Mouse (Mus musculus) CH12.LX (cell line): ENCODE measurements around the gene Pacsin1. TPM values are rescaled to one million over a fixed set of nuclear protein-coding genes. Genes with fewer than 3 reads are reported as not detected.

ENCODE experiments used
- DNase-seq: peaks from one replicate; pipeline ENCODE4 v3.0.0-alpha.2; 2013; ENCODE audit errors: extremely low read depth
- H3K27ac ChIP-seq: 2 replicates; pipeline ENCODE4 v1.5.1; 2012; ENCODE audit warnings: low read depth, mild to moderate bottlenecking, control low read depth, moderate library complexity; ENCODE audit not compliant: insufficient read depth
- H3K27me3 ChIP-seq: replicated peaks from 2 replicates; pipeline ENCODE3; 2012; ENCODE audit warnings: inconsistent platforms
- H3K36me3 ChIP-seq, 2 experiments: replicated peaks in 1 of 2; 2 replicates each; pipeline versions ENCODE3 to v1.6.1; 2012; ENCODE audit warnings: inconsistent platforms in 1 of 2, low read length in 1 of 2, mild to moderate bottlenecking in 1 of 2, mixed read lengths in 1 of 2, moderate library complexity in 1 of 2; ENCODE audit not compliant: control insufficient read depth in 1 of 2, insufficient read depth in 1 of 2
- H3K4me1 ChIP-seq, 2 experiments: 2 replicates each; pipeline ENCODE4 v1.6.1; 2012; ENCODE audit warnings: inconsistent platforms in 1 of 2, moderate library complexity in 1 of 2; ENCODE audit not compliant: insufficient read depth in 2 of 2, control insufficient read depth in 1 of 2
- H3K4me2 ChIP-seq: 2 replicates; pipeline ENCODE4 v1.6.1; 2012; ENCODE audit warnings: low read depth, mild to moderate bottlenecking, control low read depth; ENCODE audit not compliant: poor library complexity, insufficient read depth, severe bottlenecking
- H3K4me3 ChIP-seq, 3 experiments: fragments of 150-350 bp in 1 of 3; sonication (generic) in 1 of 3; replicated peaks in 1 of 3; 2 replicates each; pipeline versions ENCODE3 to v1.5.1; 2011 to 2012; ENCODE audit warnings: low read depth in 2 of 3, low read length in 2 of 3, mild to moderate bottlenecking in 2 of 3, moderate library complexity in 2 of 3, control low read depth in 1 of 3, improper control_type of control experiment in 1 of 3, inconsistent platforms in 1 of 3, mixed read lengths in 1 of 3; ENCODE audit not compliant: poor library complexity in 1 of 3
- H3K79me2 ChIP-seq: replicated peaks from 2 replicates; pipeline ENCODE4 v1.6.1; 2012; ENCODE audit warnings: mild to moderate bottlenecking, moderate library complexity; ENCODE audit not compliant: control insufficient read depth, poor library complexity, insufficient read depth, severe bottlenecking; ENCODE audit errors: extremely low read depth
- H3K9ac ChIP-seq: 2 replicates; pipeline ENCODE4 v1.6.1; 2012; ENCODE audit warnings: low read depth, mild to moderate bottlenecking, control low read depth, moderate library complexity; ENCODE audit not compliant: insufficient read depth
- H3K9me3 ChIP-seq: replicated peaks from 2 replicates; pipeline ENCODE3; 2012; ENCODE audit warnings: low read length, inconsistent platforms, mixed read lengths
- CHD2 ChIP-seq: IDR thresholded peaks from 2 replicates; pipeline ENCODE4 v1.6.1; 2011; ENCODE audit warnings: low read length, improper control_type of control experiment
- CTCF ChIP-seq, 2 experiments: IDR thresholded peaks in 1 of 2; conservative IDR thresholded peaks in 1 of 2; 2 replicates each; pipeline ENCODE4 v1.5.1; 2011 to 2012; ENCODE audit warnings: low read depth in 2 of 2, low read length in 2 of 2, improper control_type of control experiment in 1 of 2, inconsistent platforms in 1 of 2, mild to moderate bottlenecking in 1 of 2, moderate library complexity in 1 of 2
- E2F4 ChIP-seq: IDR thresholded peaks from 2 replicates; pipeline ENCODE4 v1.6.1; 2011; ENCODE audit warnings: low read depth, low read length, improper control_type of control experiment; ENCODE audit not compliant: insufficient replicate concordance
- ELF1 ChIP-seq: IDR thresholded peaks from 2 replicates; pipeline ENCODE4 v1.6.1; 2014; ENCODE audit warnings: low read depth, mild to moderate bottlenecking, inconsistent platforms, low read length, improper control_type of control experiment
- EP300 ChIP-seq: IDR thresholded peaks from 2 replicates; pipeline ENCODE4 v1.6.1; 2011; ENCODE audit warnings: low read length, improper control_type of control experiment
- ETS1 ChIP-seq: conservative IDR thresholded peaks from 2 replicates; pipeline ENCODE4 v1.6.1; 2012; ENCODE audit warnings: low read depth, mild to moderate bottlenecking, inconsistent platforms, low read length, improper control_type of control experiment, moderate library complexity
- GABPA ChIP-seq: IDR thresholded peaks from 2 replicates; pipeline ENCODE4 v1.6.1; 2012; ENCODE audit warnings: low read depth, low read length, improper control_type of control experiment, inconsistent platforms; ENCODE audit not compliant: insufficient replicate concordance
- HCFC1 ChIP-seq: IDR thresholded peaks from 2 replicates; pipeline ENCODE4 v1.6.1; 2012; ENCODE audit warnings: low read depth, mild to moderate bottlenecking, inconsistent platforms, low read length, improper control_type of control experiment
- IRF4 ChIP-seq: IDR thresholded peaks from 2 replicates; pipeline ENCODE4 v1.6.1; 2014; ENCODE audit warnings: low read depth, mild to moderate bottlenecking, inconsistent platforms, low read length, improper control_type of control experiment
- JUN ChIP-seq: IDR thresholded peaks from 2 replicates; pipeline ENCODE4 v1.6.1; 2011; ENCODE audit warnings: low read depth, mild to moderate bottlenecking, low read length, improper control_type of control experiment, moderate library complexity; ENCODE audit not compliant: insufficient read depth
- KAT2A ChIP-seq: IDR thresholded peaks from 2 replicates; pipeline ENCODE4 v1.6.1; 2012; ENCODE audit warnings: low read length, improper control_type of control experiment, inconsistent platforms; ENCODE audit not compliant: insufficient replicate concordance
- MAFK ChIP-seq: IDR thresholded peaks from 2 replicates; pipeline ENCODE4 v1.6.1; 2011; ENCODE audit warnings: low read length, improper control_type of control experiment; ENCODE audit not compliant: insufficient replicate concordance
- MAX ChIP-seq: IDR thresholded peaks from 2 replicates; pipeline ENCODE4 v1.6.1; 2011; ENCODE audit warnings: low read length, improper control_type of control experiment
- MAZ ChIP-seq: IDR thresholded peaks from 2 replicates; pipeline ENCODE4 v1.6.1; 2012; ENCODE audit warnings: low read depth, mild to moderate bottlenecking, inconsistent platforms, low read length, improper control_type of control experiment, moderate library complexity
- MEF2A ChIP-seq: IDR thresholded peaks from 2 replicates; pipeline ENCODE4 v1.6.1; 2014; ENCODE audit warnings: low read depth, mild to moderate bottlenecking, inconsistent platforms, low read length, improper control_type of control experiment, borderline replicate concordance
- MXI1 ChIP-seq: IDR thresholded peaks from 2 replicates; pipeline ENCODE4 v1.6.1; 2011; ENCODE audit warnings: mild to moderate bottlenecking, low read depth, low read length, improper control_type of control experiment
- MYC ChIP-seq: IDR thresholded peaks from 2 replicates; pipeline ENCODE4 v1.6.1; 2011; ENCODE audit warnings: low read depth, mild to moderate bottlenecking, improper control_type of control experiment, low read length
- NELFE ChIP-seq: IDR thresholded peaks from 2 replicates; pipeline ENCODE4 v1.6.1; 2011; ENCODE audit warnings: low read depth, low read length, improper control_type of control experiment
- PAX5 ChIP-seq: IDR thresholded peaks from 2 replicates; pipeline ENCODE4 v1.6.1; 2012; ENCODE audit warnings: low read length, inconsistent platforms, mixed read lengths
- POLR2A ChIP-seq: IDR thresholded peaks from 2 replicates; pipeline ENCODE4 v1.6.1; 2011; ENCODE audit warnings: low read depth, mild to moderate bottlenecking, improper control_type of control experiment, low read length
- POLR2AphosphoS2 ChIP-seq: IDR thresholded peaks from 2 replicates; pipeline ENCODE4 v1.6.1; 2011; ENCODE audit warnings: low read depth, low read length, improper control_type of control experiment
- RAD21 ChIP-seq: IDR thresholded peaks from 2 replicates; pipeline ENCODE4 v1.6.1; 2011; ENCODE audit warnings: low read depth, mild to moderate bottlenecking, low read length, improper control_type of control experiment, moderate library complexity
- RCOR1 ChIP-seq: conservative IDR thresholded peaks from 2 replicates; pipeline ENCODE4 v1.6.1; 2012; ENCODE audit warnings: low read depth, mild to moderate bottlenecking, inconsistent platforms, low read length, improper control_type of control experiment
- SMC3 ChIP-seq: IDR thresholded peaks from 2 replicates; pipeline ENCODE4 v1.6.1; 2011; ENCODE audit warnings: low read depth, low read length, improper control_type of control experiment
- TBP ChIP-seq: conservative IDR thresholded peaks from 2 replicates; pipeline ENCODE4 v1.6.1; 2011; ENCODE audit warnings: low read depth, low read length, improper control_type of control experiment
- TCF12 ChIP-seq: IDR thresholded peaks from 2 replicates; pipeline ENCODE4 v1.6.1; 2014; ENCODE audit warnings: low read depth, mild to moderate bottlenecking, inconsistent platforms, low read length, improper control_type of control experiment
- UBTF ChIP-seq: IDR thresholded peaks from 2 replicates; pipeline ENCODE4 v1.6.1; 2012; ENCODE audit warnings: low read depth, mild to moderate bottlenecking, inconsistent platforms, low read length, improper control_type of control experiment, moderate library complexity
- USF1 ChIP-seq: IDR thresholded peaks from 2 replicates; pipeline ENCODE4 v1.6.1; 2014; ENCODE audit warnings: low read depth, mild to moderate bottlenecking, inconsistent platforms, low read length, improper control_type of control experiment
- USF2 ChIP-seq: conservative IDR thresholded peaks from 2 replicates; pipeline ENCODE4 v1.6.1; 2011; ENCODE audit warnings: low read depth, low read length, improper control_type of control experiment
- ZC3H11A ChIP-seq: IDR thresholded peaks from 2 replicates; pipeline ENCODE4 v1.6.1; 2012; ENCODE audit warnings: low read depth, mild to moderate bottlenecking, inconsistent platforms, low read length, improper control_type of control experiment
- ZKSCAN1 ChIP-seq: IDR thresholded peaks from 2 replicates; pipeline ENCODE4 v1.6.1; 2012; ENCODE audit warnings: low read depth, inconsistent platforms, low read length, improper control_type of control experiment, borderline replicate concordance
- ZMIZ1 ChIP-seq: IDR thresholded peaks from 2 replicates; pipeline ENCODE4 v1.6.1; 2012; ENCODE audit warnings: low read depth, mild to moderate bottlenecking, inconsistent platforms, low read length, improper control_type of control experiment
- ZNF384 ChIP-seq: IDR thresholded peaks from 2 replicates; pipeline ENCODE4 v1.6.1; 2012; ENCODE audit warnings: low read depth, low read length, improper control_type of control experiment, inconsistent platforms
- dilution Hi-C: fragments of 300-500 bp; cut with MboI; formaldehyde crosslinking; loops from 2 replicates; pipeline ENCODE4 v1.14.3; 2020; ENCODE audit warnings: low sequenced_read_pairs; ENCODE audit not compliant: extremely low pct_unique_long_range_greater_than_20kb, extremely low pct_ligation_motif_present
- in situ Hi-C: fragments of 300-500 bp; cut with MboI; formaldehyde crosslinking; loops from 3 replicates; pipeline ENCODE4 v1.14.3; 2019; ENCODE audit warnings: low sequenced_read_pairs, low pct_ligation_motif_present, low pct_unique_long_range_greater_than_20kb, mixed read lengths
- polyA plus RNA-seq: library from polyadenylated mRNA; unstranded; fragments of >175 nt; gene quantifications from 2 replicates; pipeline ENCODE4 v1.2.1, GENCODE M21; 2012; ENCODE audit warnings: low read depth; ENCODE audit not compliant: insufficient read length
- total RNA-seq, 2 experiments: library from RNA; depleted of rRNA; stranded (reverse); fragments of 300-350 nt in 1 of 2; fragments of >200 nt in 1 of 2; gene quantifications; 2 replicates each; pipeline ENCODE4 v1.2.3; 2012 to 2014

Pacsin1 gene
- total and polyA plus RNA-seq, 3 experiments: 1.9 to 14.0 (median 13.2) TPM

- TF ChIP-seq TBP (no peak), MAZ (no peak), MAX (peak; percentile 52)
Measured at GRCm38 (mm10) chr17:27629249-27630020, 25.9 kb upstream of the Pacsin1 start (continued).

GRCm38 (mm10) chr17:27634871-27635574 lies 20.3 kb upstream of the Pacsin1 start, which contains the start of gene RPS10-NUDT3:
Gene RPS10-NUDT3 (minus strand): TSS chr17:27635222.
- H3K27ac ChIP-seq: peak within 1 kb of the TSS; percentile 46
- peak; percentile 86 for DNase-seq
- H3K36me3 ChIP-seq: peaks cover 43 to 46% of the 10 kb centered on the region in 2 experiments
- H3K9ac ChIP-seq: peak within 1 kb of the TSS; percentile 93
- H3K9me3 ChIP-seq: no peaks in the 10 kb centered on the region
- peak within 1 kb of the TSS; percentile 95 to 100 (median 98) for H3K4me3 ChIP-seq
- H3K27me3 ChIP-seq: no peaks in the 10 kb centered on the region
- in situ Hi-C loops (loop anchor here (5.0 kb wide), 1 partner anchor 68 kb away; the partner anchor contains the start of gene AI413582), dilution Hi-C loops (no loop called here)
- peaks cover 4 to 36% of the 10 kb centered on the region in 2 experiments for H3K4me1 ChIP-seq
- H3K79me2 ChIP-seq: peaks cover 42% of the 10 kb centered on the region
- peak within 1 kb of the TSS; percentile 89; the same call in 1 of the 2 replicates for H3K4me2 ChIP-seq
- no peak for TF ChIP-seq E2F4
- no peak for TF ChIP-seq ZKSCAN1
- TF ChIP-seq USF1: no peak
- peak; percentile 93 for TF ChIP-seq POLR2A
- TF ChIP-seq PAX5: no peak
- TF ChIP-seq ZC3H11A: no peak
- peak; percentile 84 for TF ChIP-seq HCFC1
- TF ChIP-seq MYC: peak; percentile 82
- TF ChIP-seq NELFE: peak; percentile 97
- no peak for TF ChIP-seq CTCF (conservative IDR thresholded peaks at IDR 0.05 in 1 of 2, IDR thresholded peaks at IDR 0.05 in 1 of 2; ENCODE audit: low read depth in 2 of 2, low read length in 2 of 2)
- peak; percentile 99; the same call in 1 of the 2 replicates for TF ChIP-seq ZNF384
- no peak for TF ChIP-seq JUN
- peak; percentile 60; the same call in 1 of the 2 replicates for TF ChIP-seq POLR2AphosphoS2
- no peak for TF ChIP-seq MAFK
- TF ChIP-seq SMC3: no peak
- TF ChIP-seq ELF1: peak; percentile 92
- 0 out of 2 replicates have a peak, but pooled peaks have one; percentile 54 for TF ChIP-seq UBTF
- TF ChIP-seq GABPA: no peak
- TF ChIP-seq CHD2: peak; percentile 69; the same call in 1 of the 2 replicates
- no peak; the same call in 1 of the 2 replicates for TF ChIP-seq MEF2A
- TF ChIP-seq EP300: no peak
- peak; percentile 36; the same call in 1 of the 2 replicates for TF ChIP-seq MAZ
- TF ChIP-seq MAX: peak; percentile 93
- TF ChIP-seq TCF12: peak; percentile 98
- TF ChIP-seq ETS1: no peak
- TF ChIP-seq RCOR1: no peak
- peak; percentile 78 for TF ChIP-seq TBP
- peak; percentile 76; the same call in 1 of the 2 replicates for TF ChIP-seq KAT2A
- 0 out of 2 replicates have a peak, but pooled peaks have one; percentile 15 for TF ChIP-seq IRF4
- no peak for TF ChIP-seq USF2
- TF ChIP-seq RAD21: no peak
- TF ChIP-seq ZMIZ1: peak; percentile 89
- peak; percentile 80; the same call in 1 of the 2 replicates for TF ChIP-seq MXI1
